Mouse (Mus musculus) myocyte (in vitro differentiated cells): ENCODE measurements around the gene Lrch4.

Experiments used
- CEBPB ChIP-seq: IDR thresholded peaks from 2 replicates; pipeline ENCODE4 v1.6.1; 2011; ENCODE audit warnings: mild to moderate bottlenecking, moderate library complexity; ENCODE audit not compliant: poor library complexity, insufficient read depth, severe bottlenecking
- E2F4 ChIP-seq: IDR thresholded peaks from one replicate; pipeline ENCODE4 v1.6.1; 2011; ENCODE audit warnings: mild to moderate bottlenecking, control low read depth, moderate library complexity; ENCODE audit not compliant: insufficient read depth
- MAX ChIP-seq: IDR thresholded peaks from one replicate; pipeline ENCODE4 v1.6.1; 2011; ENCODE audit warnings: low read depth, mild to moderate bottlenecking, control low read depth
- POLR2A ChIP-seq: IDR thresholded peaks from one replicate; pipeline ENCODE4 v1.6.1; 2011; ENCODE audit warnings: low read depth, mild to moderate bottlenecking, control low read depth, moderate library complexity; ENCODE audit not compliant: insufficient read length
- USF1 ChIP-seq: IDR thresholded peaks from one replicate; pipeline ENCODE4 v1.6.1; 2011; ENCODE audit warnings: low read depth, mild to moderate bottlenecking, control low read depth, moderate library complexity

GRCm38 (mm10) chr5:137644484-137644883, 15.6 kb downstream of the Lrch4 start:
- TF ChIP-seq CEBPB (no peak), E2F4 (no peak), MAX (no peak), POLR2A (no peak), USF1 (no peak)
